Mouse (Mus musculus) T-helper 17 cell (primary cell): ENCODE data around the gene Mettl7b.

Source experiments
- in situ Hi-C, 2 experiments: fragments of 300-600 bp; cut with MboI, MseI; formaldehyde crosslinking; loops; 1 replicate in 1 of 2; 2 replicates in 1 of 2; pipeline ENCODE4 v1.15.1; 2025; ENCODE audit warnings: high pct_unique_total_duplicates in 2 of 2

Mettl7b gene

GRCm38 (mm10) chr10:128920736-128921161, 40.0 kb downstream of the Mettl7b start:
- in situ Hi-C loops, result loop anchor here in 1 of 2 experiments (10.0 kb wide), 1 partner anchor 966 kb away; no protein-coding TSS in a partner anchor

- in situ Hi-C loops, result loop anchor here in 1 of 2 experiments (10.0 kb wide), 1 partner anchor 965 kb away; no protein-coding TSS in a partner anchor
Observed at GRCm38 (mm10) chr10:128919966-128920365, 40.8 kb downstream of the Mettl7b start.

GRCm38 (mm10) chr10:128919203-128919631, 41.6 kb downstream of the Mettl7b start:
- in situ Hi-C loops, result no loop called here

GRCm38 (mm10) chr10:128918246-128918645, 42.5 kb downstream of the Mettl7b start:
- in situ Hi-C loops, result no loop called here

- in situ Hi-C loops, result no loop called here
Observed at GRCm38 (mm10) chr10:128917400-128917799, 43.4 kb downstream of the Mettl7b start.

- in situ Hi-C loops, result no loop called here
Observed at GRCm38 (mm10) chr10:128916665-128917064, 44.1 kb downstream of the Mettl7b start.

- in situ Hi-C loops, result no loop called here
Observed at GRCm38 (mm10) chr10:128915550-128915949, 45.2 kb downstream of the Mettl7b start.

- in situ Hi-C loops, result no loop called here
Observed at GRCm38 (mm10) chr10:128913696-128914095, 47.1 kb downstream of the Mettl7b start.

GRCm38 (mm10) chr10:128913219-128913618, 47.6 kb downstream of the Mettl7b start:
- in situ Hi-C loops, result no loop called here

- in situ Hi-C loops, result no loop called here
Observed at GRCm38 (mm10) chr10:128912791-128913190, 48.0 kb downstream of the Mettl7b start.

GRCm38 (mm10) chr10:128912268-128912667, 48.5 kb downstream of the Mettl7b start:
- in situ Hi-C loops, result no loop called here

- in situ Hi-C loops, result no loop called here
Observed at GRCm38 (mm10) chr10:128911430-128911829, 49.4 kb downstream of the Mettl7b start.

- in situ Hi-C loops, result no loop called here
Observed at GRCm38 (mm10) chr10:128910066-128910841, 50.5 kb downstream of the Mettl7b start.

GRCm38 (mm10) chr10:128909567-128910028, 51.2 kb downstream of the Mettl7b start:
- in situ Hi-C loops, result no loop called here

- in situ Hi-C loops, result no loop called here
Observed at GRCm38 (mm10) chr10:128908778-128909448, 51.9 kb downstream of the Mettl7b start.
